Mouse (Mus musculus) liver, embryonic 14.5 days (tissue): ENCODE measurements around the gene Qtrt1. TPM values are rescaled to one million over a fixed set of nuclear protein-coding genes. Genes with fewer than 3 reads are reported as not detected.

Experiments used
- ATAC-seq: fragments of 200-750 bp; cut with Nextera tagmentation; 2 replicates; pipeline ENCODE4 v1.8.0; 2017; ENCODE audit warnings: moderate number of reproducible peaks, mild to moderate bottlenecking, moderate library complexity; ENCODE audit not compliant: insufficient read depth
- DNase-seq, 3 experiments: peaks; one replicate each; pipeline ENCODE4 v3.0.0-alpha.2; 2012 to 2013; ENCODE audit warnings: low read depth in 3 of 3, low spot score in 3 of 3
- H3K27ac ChIP-seq: fragments of 300-500 bp; sonication (generic); 2 replicates; pipeline ENCODE4 v1.5.1; 2014; ENCODE audit warnings: moderate library complexity, mild to moderate bottlenecking, control low read depth, inconsistent platforms
- H3K27me3 ChIP-seq: fragments of 300-500 bp; sonication (generic); 2 replicates; pipeline ENCODE4 v1.6.1; 2014; ENCODE audit warnings: mild to moderate bottlenecking, low read length, moderate library complexity; ENCODE audit not compliant: control insufficient read depth, insufficient read depth
- H3K36me3 ChIP-seq: fragments of 300-500 bp; sonication (generic); replicated peaks from 2 replicates; pipeline ENCODE4 v1.6.1; 2014; ENCODE audit warnings: low read depth; ENCODE audit not compliant: control insufficient read depth, insufficient read depth
- H3K4me1 ChIP-seq, 2 experiments: fragments of 200-500 bp in 1 of 2; fragments of 300-500 bp in 1 of 2; sonication (generic) in 1 of 2; replicated peaks; 2 replicates each; pipeline ENCODE4 v1.6.1; 2012 to 2014; ENCODE audit warnings: antibody characterized with exemption in 1 of 2, inconsistent platforms in 1 of 2, low read length in 1 of 2; ENCODE audit not compliant: control insufficient read depth in 2 of 2, insufficient read depth in 2 of 2
- H3K4me2 ChIP-seq: fragments of 300-500 bp; sonication (generic); 2 replicates; pipeline ENCODE4 v1.6.1; 2014; ENCODE audit warnings: low read depth, mild to moderate bottlenecking, control low read depth, moderate library complexity
- H3K4me3 ChIP-seq, 2 experiments: fragments of 200-500 bp in 1 of 2; fragments of 300-500 bp in 1 of 2; sonication (generic) in 1 of 2; 2 replicates each; pipeline ENCODE4 v1.5.1; 2012 to 2014; ENCODE audit warnings: low read depth in 2 of 2, low read length in 2 of 2, mild to moderate bottlenecking in 2 of 2, control low read depth in 1 of 2, inconsistent platforms in 1 of 2, moderate library complexity in 1 of 2; ENCODE audit not compliant: insufficient read depth in 1 of 2
- H3K9ac ChIP-seq: fragments of 300-500 bp; sonication (generic); replicated peaks from 2 replicates; pipeline ENCODE4 v1.6.1; 2014; ENCODE audit warnings: mild to moderate bottlenecking, control low read depth, moderate library complexity
- H3K9me3 ChIP-seq: fragments of 300-500 bp; sonication (generic); 2 replicates; pipeline ENCODE4 v1.6.1; 2016; ENCODE audit warnings: low read length, mixed read lengths; ENCODE audit not compliant: control insufficient read depth
- CTCF ChIP-seq: IDR thresholded peaks from 2 replicates; pipeline ENCODE4 v1.5.1; 2016; ENCODE audit warnings: antibody characterized with exemption, low read depth, control low read depth
- EP300 ChIP-seq: IDR thresholded peaks from 2 replicates; pipeline ENCODE4 v1.6.1; 2016; ENCODE audit warnings: antibody characterized with exemption, low read depth
- whole genome bisulfite sequencing: fragments of 180-500 bp; shearing (Covaris S2); extraction: QIAGEN DNeasy Blood & Tissue Kit; methylation state at CpG from one replicate; pipeline ENCODE4 v1.1.7; 2014; ENCODE audit not compliant: insufficient replicate concordance; 5-methylcytosine and 5-hydroxymethylcytosine counted together
- polyA plus RNA-seq, 2 experiments: library from polyadenylated mRNA; depleted of rRNA in 1 of 2; stranded (reverse) in 1 of 2; unstranded in 1 of 2; fragments of >200 nt; fragmentation: Nextera tagmentation in 1 of 2; extraction: Ambion mirVana in 1 of 2; gene quantifications; 2 replicates each; pipeline versions ENCODE4 v1.2.1 to v1.2.3; 2012 to 2014

Qtrt1 gene
- polyA plus RNA-seq, 2 experiments = 20.0 to 25.4 TPM

- Histone ChIP-seq H3K9me3 (no peaks in the 10 kb centered on the region), H3K9ac (no peak overlapping the region), H3K27ac (no peak overlapping the region), H3K4me1 (peaks cover 0 to 2% of the 10 kb centered on the region in 2 experiments; a peak in 1 of 4 replicates), H3K36me3 (peaks cover 3% of the 10 kb centered on the region; the same call in 1 of the 2 replicates), H3K27me3 (no peaks in the 10 kb centered on the region), H3K4me2 (no peak overlapping the region), H3K4me3 (no peak overlapping the region)
- WGBS = 59% methylated on average over 4 of the region's 4 CpGs
- DNase-seq (no peak), ATAC-seq (no peak)
- TF ChIP-seq EP300 (no peak), CTCF (no peak)
These were observed 32.9 kb downstream of the Qtrt1 start for GRCm38 (mm10) chr9:21444574-21444973.

- Histone ChIP-seq H3K27ac (no peak overlapping the region), H3K9ac (no peak overlapping the region), H3K36me3 (peaks cover 3% of the 10 kb centered on the region; the same call in 1 of the 2 replicates), H3K4me2 (no peak overlapping the region), H3K4me3 (no peak overlapping the region), H3K27me3 (no peaks in the 10 kb centered on the region), H3K4me1 (peaks cover 0 to 5% of the 10 kb centered on the region in 2 experiments; a peak in 2 of 4 replicates), H3K9me3 (no peaks in the 10 kb centered on the region)
- ATAC-seq (no peak), DNase-seq (no peak)
- TF ChIP-seq EP300 (no peak), CTCF (peak; percentile 27; the same call in 1 of the 2 replicates)
- 86% methylated on average over 6 of the region's 6 CpGs for WGBS
These were observed 33.6 kb downstream of the Qtrt1 start for GRCm38 (mm10) chr9:21445081-21445744.

GRCm38 (mm10) chr9:21447778-21448177 lies 36.1 kb downstream of the Qtrt1 start:
- Histone ChIP-seq H3K4me1 (peaks cover 9 to 27% of the 10 kb centered on the region in 2 experiments), H3K4me3 (no peak overlapping the region), H3K4me2 (no peak overlapping the region), H3K27ac (no peak overlapping the region), H3K9ac (no peak overlapping the region), H3K27me3 (no peaks in the 10 kb centered on the region), H3K9me3 (no peaks in the 10 kb centered on the region), H3K36me3 (peaks cover 3% of the 10 kb centered on the region; the same call in 1 of the 2 replicates)
- no peak for TF ChIP-seq CTCF
- no peak for TF ChIP-seq EP300
- 80% methylated on average over 2 of the region's 2 CpGs for WGBS
- no peak for DNase-seq
- no peak for ATAC-seq

GRCm38 (mm10) chr9:21449710-21450109 lies 38.1 kb downstream of the Qtrt1 start:
- no peak for ATAC-seq
- Histone ChIP-seq H3K9me3 (no peaks in the 10 kb centered on the region), H3K36me3 (peaks cover 3% of the 10 kb centered on the region; the same call in 1 of the 2 replicates), H3K27me3 (no peaks in the 10 kb centered on the region), H3K4me2 (no peak overlapping the region), H3K4me1 (peaks cover 9 to 33% of the 10 kb centered on the region in 2 experiments), H3K27ac (no peak overlapping the region), H3K4me3 (no peak overlapping the region), H3K9ac (no peak overlapping the region; the same call in 1 of the 2 replicates)
- TF ChIP-seq CTCF = no peak
- no peak for TF ChIP-seq EP300
- WGBS = 63% methylated on average over 2 of the region's 2 CpGs
- DNase-seq = no peak

- WGBS = 51% methylated on average over 3 of the region's 3 CpGs
- H3K27ac ChIP-seq = no peak overlapping the region
- H3K9ac ChIP-seq = no peak overlapping the region
- TF ChIP-seq CTCF (no peak), EP300 (no peak)
- peaks cover 2% of the 10 kb centered on the region; the same call in 1 of the 2 replicates for H3K36me3 ChIP-seq
- H3K4me2 ChIP-seq = no peak overlapping the region
- ATAC-seq (no peak), DNase-seq (no peak)
- H3K4me3 ChIP-seq = no peak overlapping the region
- peaks cover 9 to 35% of the 10 kb centered on the region in 2 experiments for H3K4me1 ChIP-seq
- no peaks in the 10 kb centered on the region for H3K9me3 ChIP-seq
- H3K27me3 ChIP-seq = no peaks in the 10 kb centered on the region
These were observed 38.6 kb downstream of the Qtrt1 start for GRCm38 (mm10) chr9:21450270-21450669.
